Mouse (Mus musculus): Measurements from ENCODE around the gene Cyb561.

Gene Cyb561

GRCm38 (mm10) chr11:105952911-105953386 lies at the start of gene Cyb561:
TSS of gene Cyb561 (minus strand) at chr11:105953336.
- in situ Hi-C loops (cut with MboI, MseI): no loop called here

DNA sequence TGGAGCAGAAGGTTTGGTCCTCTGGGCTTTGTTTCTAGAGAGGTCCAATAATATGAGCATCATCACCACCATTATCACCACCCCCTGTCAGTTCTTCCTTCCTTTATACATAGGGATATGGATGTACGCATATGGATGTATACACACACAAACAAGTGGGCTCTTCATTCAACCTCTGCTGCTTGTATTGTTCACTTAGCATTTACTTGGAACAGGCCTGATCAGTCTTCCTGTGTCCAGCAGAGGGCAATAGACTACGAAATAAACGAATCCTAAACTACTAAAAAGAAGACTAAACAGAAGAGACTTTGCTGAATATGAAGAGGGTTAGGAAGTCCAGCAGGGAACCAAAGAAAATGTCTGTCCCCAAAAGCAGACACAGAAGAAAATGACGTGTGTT lies 48.6 kb upstream of the Cyb561 start:
- in situ Hi-C loops (cut with MboI, MseI): no loop called here

DNA sequence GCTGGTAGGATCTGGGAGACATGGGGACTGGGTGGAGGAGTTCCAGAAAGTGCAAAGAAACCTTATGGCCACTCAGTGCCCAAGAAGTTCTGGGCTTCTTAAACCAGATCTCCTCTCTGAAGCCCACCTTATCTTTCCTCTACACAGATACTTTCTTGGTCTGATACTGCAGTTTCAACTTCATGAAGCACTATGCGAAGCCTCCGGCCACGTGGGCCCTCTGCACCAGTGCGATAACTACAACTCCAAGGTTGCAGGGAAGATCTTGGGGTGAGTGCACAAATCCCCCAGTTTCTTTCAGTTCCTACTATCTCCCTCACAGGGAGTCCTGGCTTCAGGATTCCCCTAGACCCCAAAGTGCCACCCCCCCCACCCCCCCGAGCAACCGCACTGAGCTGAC lies 46.9 kb upstream of the Cyb561 start:
- in situ Hi-C loops (cut with MboI, MseI): no loop called here

- in situ Hi-C loops (cut with MboI, MseI): no loop called here
These were observed 41.2 kb upstream of the Cyb561 start, which contains the start of gene Ace3 for GRCm38 (mm10) chr11:105994375-105994774. TSS of gene Ace3 (plus strand) at chr11:105994675.

GRCm38 (mm10) chr11:105990231-105990630 lies 37.1 kb upstream of the Cyb561 start:
- in situ Hi-C loops (cut with MboI, MseI): no loop called here

DNA sequence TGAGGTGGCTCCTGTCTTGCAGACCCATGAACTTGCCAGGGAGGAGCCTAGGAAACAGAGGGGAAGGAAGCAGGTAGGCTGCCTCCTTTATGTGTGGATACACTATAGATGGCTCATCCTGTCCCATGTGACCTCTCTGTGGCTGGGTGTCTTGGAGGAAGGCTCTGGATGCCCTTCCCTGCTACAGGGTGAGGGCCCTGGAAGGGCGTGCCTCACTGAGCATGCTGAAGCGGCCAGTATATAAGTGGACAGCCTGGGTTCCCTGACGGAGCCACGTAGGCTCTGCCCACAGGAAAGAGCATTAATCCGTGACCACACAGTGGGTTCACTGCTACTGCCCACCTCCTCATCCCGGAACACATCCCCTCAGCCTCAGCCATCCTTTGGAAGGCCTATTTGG lies 36.3 kb upstream of the Cyb561 start:
- in situ Hi-C loops (cut with MboI, MseI): no loop called here

- in situ Hi-C loops (cut with MboI, MseI): no loop called here
These were observed 34.3 kb upstream of the Cyb561 start for GRCm38 (mm10) chr11:105987446-105987845.

GRCm38 (mm10) chr11:105984452-105984851 lies 31.3 kb upstream of the Cyb561 start:
- in situ Hi-C loops (cut with MboI, MseI): no loop called here

GRCm38 (mm10) chr11:105978634-105979033 lies 25.5 kb upstream of the Cyb561 start:
- in situ Hi-C loops (cut with MboI, MseI): no loop called here

DNA sequence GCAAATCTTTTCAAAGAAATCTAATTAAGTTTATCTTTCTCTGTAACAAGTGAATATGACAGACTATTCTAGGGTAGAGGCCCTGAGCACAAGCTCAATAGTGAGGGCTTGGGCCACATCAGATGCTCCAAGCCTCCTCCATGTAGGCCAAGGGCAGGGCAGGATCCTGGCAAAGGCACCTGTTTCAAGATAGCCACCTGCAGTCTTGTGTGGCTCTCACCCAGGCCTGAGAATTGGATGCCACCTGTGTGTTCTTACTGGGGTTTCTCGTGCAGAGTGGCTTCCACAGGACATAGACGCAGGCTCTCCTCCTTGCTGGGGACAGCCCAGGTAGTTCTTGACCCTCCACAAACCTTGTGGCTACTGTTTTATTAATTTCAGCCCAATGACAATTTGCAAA lies 25.1 kb upstream of the Cyb561 start:
- in situ Hi-C loops (cut with MboI, MseI): no loop called here

- in situ Hi-C loops (cut with MboI, MseI): no loop called here
These were observed 22.5 kb upstream of the Cyb561 start for GRCm38 (mm10) chr11:105975636-105976035.

DNA sequence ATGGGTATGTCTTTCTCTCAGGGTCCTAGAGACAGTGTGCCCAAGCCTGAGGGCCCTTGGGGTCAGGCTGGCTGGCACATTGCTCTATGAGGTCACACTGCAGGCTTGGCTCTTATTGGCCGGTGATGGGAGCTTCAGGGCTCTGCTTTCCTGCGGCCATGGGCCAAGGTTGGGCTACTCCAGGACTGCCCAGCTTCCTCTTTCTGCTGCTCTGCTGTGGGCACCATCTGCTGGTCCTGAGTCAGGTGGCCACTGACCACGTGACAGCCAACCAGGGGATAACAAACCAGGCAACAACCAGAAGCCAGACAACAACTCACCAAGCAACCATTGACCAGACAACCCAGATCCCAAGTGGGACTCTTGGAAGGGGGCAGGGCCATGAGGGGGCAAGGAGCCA lies 21.9 kb upstream of the Cyb561 start:
- in situ Hi-C loops (cut with MboI, MseI): no loop called here

DNA sequence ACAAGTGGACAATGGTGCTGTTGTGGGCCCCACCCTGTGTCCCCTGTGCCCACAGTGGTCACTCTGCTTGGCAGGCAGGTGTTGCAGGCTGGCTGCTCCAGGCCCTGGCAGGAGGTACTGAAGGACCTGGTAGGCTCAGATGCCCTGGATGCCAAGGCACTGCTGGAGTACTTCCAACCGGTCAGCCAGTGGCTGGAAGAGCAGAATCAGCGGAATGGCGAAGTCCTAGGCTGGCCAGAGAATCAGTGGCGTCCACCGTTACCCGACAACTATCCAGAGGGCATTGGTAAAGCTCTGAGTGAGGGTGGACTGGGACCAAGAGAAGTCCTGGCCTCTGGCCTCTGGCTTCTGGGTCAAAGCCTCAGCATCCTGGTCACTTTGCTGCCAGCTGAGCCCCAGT lies 21.5 kb upstream of the Cyb561 start:
- in situ Hi-C loops (cut with MboI, MseI): no loop called here

- in situ Hi-C loops (cut with MboI, MseI): no loop called here
These were observed 16.4 kb upstream of the Cyb561 start for GRCm38 (mm10) chr11:105969516-105969915.

DNA sequence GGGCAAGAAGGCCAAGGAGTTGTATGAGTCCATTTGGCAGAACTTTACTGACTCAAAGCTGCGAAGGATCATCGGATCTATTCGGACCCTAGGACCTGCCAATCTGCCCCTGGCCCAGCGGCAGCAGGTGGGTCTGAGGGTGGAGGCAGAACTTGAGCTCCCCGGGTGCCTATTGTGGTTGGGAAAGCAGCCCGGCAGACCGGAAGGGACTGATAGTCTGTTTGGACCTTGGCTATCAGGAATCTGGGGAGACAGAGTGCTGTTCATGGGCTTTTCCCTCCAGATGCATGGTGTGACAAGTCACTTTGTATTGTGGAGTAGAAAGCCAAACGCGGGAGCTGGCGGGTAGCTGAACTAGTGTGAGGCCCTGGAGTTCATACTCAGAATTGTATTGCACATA lies 15.8 kb upstream of the Cyb561 start:
- in situ Hi-C loops (cut with MboI, MseI): no loop called here

GRCm38 (mm10) chr11:105967741-105968574 lies 14.8 kb upstream of the Cyb561 start, which contains the start of gene Ace:
TSS of gene Ace (plus strand) at chr11:105967945.
- in situ Hi-C loops (cut with MboI, MseI): no loop called here

GRCm38 (mm10) chr11:105966288-105966687 lies 13.2 kb upstream of the Cyb561 start:
- in situ Hi-C loops (cut with MboI, MseI): no loop called here

DNA sequence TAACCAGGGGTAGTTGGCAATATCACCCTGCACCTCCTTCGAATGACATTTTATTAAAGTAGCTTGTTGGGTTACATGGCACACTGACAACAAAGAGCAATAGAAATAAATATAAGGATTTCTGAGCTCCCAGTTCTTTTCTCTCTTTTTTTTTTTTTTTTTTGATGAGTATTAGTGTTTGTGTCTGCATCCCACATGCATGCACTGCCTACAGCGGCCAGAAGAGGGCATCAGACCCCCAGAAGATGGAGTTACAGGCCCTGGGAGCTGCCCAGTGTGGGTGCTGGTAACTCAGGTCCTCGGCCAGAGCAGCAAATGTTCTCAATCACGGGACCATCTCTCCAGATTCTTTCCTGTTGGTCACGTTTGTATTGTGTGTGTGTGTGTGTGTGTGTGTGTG lies 11.6 kb upstream of the Cyb561 start:
- in situ Hi-C loops (cut with MboI, MseI): no loop called here

DNA sequence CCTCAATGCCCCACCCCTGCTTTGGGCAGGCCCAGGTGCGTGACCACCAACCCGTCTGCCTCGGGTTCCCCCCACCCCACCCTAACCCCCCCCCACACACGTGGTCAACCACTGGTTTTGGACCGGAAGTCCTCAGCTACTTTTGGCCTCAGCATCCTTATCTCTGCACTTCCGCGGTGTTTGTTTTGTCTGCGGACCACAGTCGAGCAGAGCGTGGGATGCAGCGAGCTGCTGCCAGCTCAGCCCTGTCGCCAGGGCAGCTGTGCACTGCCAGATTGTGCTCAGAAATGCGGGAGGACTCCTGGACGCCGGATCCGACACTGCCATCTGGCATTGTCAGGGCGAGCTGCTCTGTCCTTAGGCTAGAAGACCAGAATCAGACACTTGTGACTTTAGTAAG lies 6.2 kb upstream of the Cyb561 start:
- in situ Hi-C loops (cut with MboI, MseI): no loop called here

DNA sequence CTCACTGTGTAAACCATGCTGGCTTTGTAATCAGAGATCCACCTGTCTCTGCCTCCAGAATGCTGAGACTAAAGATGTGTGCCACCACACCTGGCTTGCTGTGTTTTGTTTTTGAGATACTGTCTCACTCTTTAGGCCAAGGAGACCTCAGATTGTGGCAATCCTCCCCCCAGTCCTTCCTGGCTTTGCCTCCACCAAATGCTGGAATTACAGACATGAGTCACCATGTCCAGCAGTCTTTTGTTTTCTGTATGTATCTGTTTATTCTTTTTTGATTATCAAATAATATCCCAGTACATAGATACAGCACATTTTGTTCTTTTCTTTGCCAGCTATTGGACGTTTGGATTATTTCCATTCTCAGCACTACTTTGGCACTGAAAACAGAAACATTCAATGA lies 5.4 kb upstream of the Cyb561 start:
- in situ Hi-C loops (cut with MboI, MseI): no loop called here

DNA sequence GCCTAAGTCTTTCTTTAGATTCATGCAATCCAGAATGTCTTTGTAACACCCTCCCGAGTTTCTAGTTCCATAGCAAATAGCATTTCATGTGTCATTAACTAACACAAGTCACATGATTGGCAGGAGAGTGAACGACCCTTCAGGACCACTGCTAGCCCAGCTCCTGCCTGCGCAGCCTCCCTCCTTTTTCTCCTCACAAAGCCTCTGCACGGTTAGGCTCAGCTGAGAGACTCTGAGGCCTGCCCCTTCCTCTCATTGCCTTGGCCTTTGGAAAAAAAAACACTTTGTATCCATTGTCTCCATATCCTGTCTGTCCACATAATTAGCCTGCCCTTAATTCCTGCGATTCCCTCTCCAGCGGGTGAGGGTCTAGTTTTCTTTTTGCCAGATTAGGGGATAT lies 4.4 kb upstream of the Cyb561 start:
- in situ Hi-C loops (cut with MboI, MseI): no loop called here

- in situ Hi-C loops (cut with MboI, MseI): no loop called here
These were observed 2.8 kb upstream of the Cyb561 start for GRCm38 (mm10) chr11:105955815-105956430.

DNA sequence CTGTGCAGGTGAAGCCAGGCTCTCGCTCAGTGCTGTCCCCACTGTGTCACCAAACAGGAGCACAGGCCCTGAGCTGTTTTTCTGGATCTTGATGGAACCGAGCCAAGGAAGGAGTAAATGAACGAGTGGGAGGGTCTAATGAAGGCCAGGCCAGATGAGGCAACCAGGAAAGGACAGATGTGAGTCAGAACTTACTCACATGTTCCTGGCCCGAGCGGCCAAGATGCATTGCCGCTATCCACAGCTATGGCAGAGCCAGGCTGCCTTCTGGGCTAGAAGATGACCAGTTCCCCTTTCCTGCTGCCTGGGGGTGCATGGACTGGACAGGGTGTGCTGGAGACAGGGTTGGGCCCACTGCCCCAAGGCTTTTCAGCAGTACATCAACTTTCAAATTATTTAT lies 266 bp upstream of the Cyb561 start:
- in situ Hi-C loops (cut with MboI, MseI): no loop called here
